Mouse (Mus musculus) CH12.LX (cell line): ENCODE data around the gene Ephx1. TPM values are rescaled to one million over a fixed set of nuclear protein-coding genes. Genes with fewer than 3 reads are reported as not detected.

ENCODE experiments used
- DNase-seq: peaks from one replicate; pipeline ENCODE4 v3.0.0-alpha.2; 2013; ENCODE audit errors: extremely low read depth
- H3K27ac ChIP-seq: 2 replicates; pipeline ENCODE4 v1.5.1; 2012; ENCODE audit warnings: low read depth, mild to moderate bottlenecking, control low read depth, moderate library complexity; ENCODE audit not compliant: insufficient read depth
- H3K27me3 ChIP-seq: replicated peaks from 2 replicates; pipeline ENCODE3; 2012; ENCODE audit warnings: inconsistent platforms
- H3K36me3 ChIP-seq, 2 experiments: replicated peaks in 1 of 2; 2 replicates each; pipeline versions ENCODE3 to v1.6.1; 2012; ENCODE audit warnings: inconsistent platforms in 1 of 2, low read length in 1 of 2, mild to moderate bottlenecking in 1 of 2, mixed read lengths in 1 of 2, moderate library complexity in 1 of 2; ENCODE audit not compliant: control insufficient read depth in 1 of 2, insufficient read depth in 1 of 2
- H3K4me1 ChIP-seq, 2 experiments: 2 replicates each; pipeline ENCODE4 v1.6.1; 2012; ENCODE audit warnings: inconsistent platforms in 1 of 2, moderate library complexity in 1 of 2; ENCODE audit not compliant: insufficient read depth in 2 of 2, control insufficient read depth in 1 of 2
- H3K4me2 ChIP-seq: 2 replicates; pipeline ENCODE4 v1.6.1; 2012; ENCODE audit warnings: low read depth, mild to moderate bottlenecking, control low read depth; ENCODE audit not compliant: poor library complexity, insufficient read depth, severe bottlenecking
- H3K4me3 ChIP-seq, 3 experiments: fragments of 150-350 bp in 1 of 3; sonication (generic) in 1 of 3; replicated peaks in 1 of 3; 2 replicates each; pipeline versions ENCODE3 to v1.5.1; 2011 to 2012; ENCODE audit warnings: low read depth in 2 of 3, low read length in 2 of 3, mild to moderate bottlenecking in 2 of 3, moderate library complexity in 2 of 3, control low read depth in 1 of 3, improper control_type of control experiment in 1 of 3, inconsistent platforms in 1 of 3, mixed read lengths in 1 of 3; ENCODE audit not compliant: poor library complexity in 1 of 3
- H3K79me2 ChIP-seq: replicated peaks from 2 replicates; pipeline ENCODE4 v1.6.1; 2012; ENCODE audit warnings: mild to moderate bottlenecking, moderate library complexity; ENCODE audit not compliant: control insufficient read depth, poor library complexity, insufficient read depth, severe bottlenecking; ENCODE audit errors: extremely low read depth
- H3K9ac ChIP-seq: 2 replicates; pipeline ENCODE4 v1.6.1; 2012; ENCODE audit warnings: low read depth, mild to moderate bottlenecking, control low read depth, moderate library complexity; ENCODE audit not compliant: insufficient read depth
- H3K9me3 ChIP-seq: replicated peaks from 2 replicates; pipeline ENCODE3; 2012; ENCODE audit warnings: low read length, inconsistent platforms, mixed read lengths
- CHD1 ChIP-seq: IDR thresholded peaks from 2 replicates; pipeline ENCODE4 v1.6.1; 2012; ENCODE audit warnings: low read depth, low read length, improper control_type of control experiment, inconsistent platforms
- E2F4 ChIP-seq: IDR thresholded peaks from 2 replicates; pipeline ENCODE4 v1.6.1; 2011; ENCODE audit warnings: low read depth, low read length, improper control_type of control experiment; ENCODE audit not compliant: insufficient replicate concordance
- ELF1 ChIP-seq: IDR thresholded peaks from 2 replicates; pipeline ENCODE4 v1.6.1; 2014; ENCODE audit warnings: low read depth, mild to moderate bottlenecking, inconsistent platforms, low read length, improper control_type of control experiment
- ETS1 ChIP-seq: conservative IDR thresholded peaks from 2 replicates; pipeline ENCODE4 v1.6.1; 2012; ENCODE audit warnings: low read depth, mild to moderate bottlenecking, inconsistent platforms, low read length, improper control_type of control experiment, moderate library complexity
- GABPA ChIP-seq: IDR thresholded peaks from 2 replicates; pipeline ENCODE4 v1.6.1; 2012; ENCODE audit warnings: low read depth, low read length, improper control_type of control experiment, inconsistent platforms; ENCODE audit not compliant: insufficient replicate concordance
- HCFC1 ChIP-seq: IDR thresholded peaks from 2 replicates; pipeline ENCODE4 v1.6.1; 2012; ENCODE audit warnings: low read depth, mild to moderate bottlenecking, inconsistent platforms, low read length, improper control_type of control experiment
- JUND ChIP-seq: conservative IDR thresholded peaks from 2 replicates; pipeline ENCODE4 v1.6.1; 2011; ENCODE audit warnings: low read depth, low read length, improper control_type of control experiment
- MAFK ChIP-seq: IDR thresholded peaks from 2 replicates; pipeline ENCODE4 v1.6.1; 2011; ENCODE audit warnings: low read length, improper control_type of control experiment; ENCODE audit not compliant: insufficient replicate concordance
- MAX ChIP-seq: IDR thresholded peaks from 2 replicates; pipeline ENCODE4 v1.6.1; 2011; ENCODE audit warnings: low read length, improper control_type of control experiment
- MEF2A ChIP-seq: IDR thresholded peaks from 2 replicates; pipeline ENCODE4 v1.6.1; 2014; ENCODE audit warnings: low read depth, mild to moderate bottlenecking, inconsistent platforms, low read length, improper control_type of control experiment, borderline replicate concordance
- NELFE ChIP-seq: IDR thresholded peaks from 2 replicates; pipeline ENCODE4 v1.6.1; 2011; ENCODE audit warnings: low read depth, low read length, improper control_type of control experiment
- NRF1 ChIP-seq: IDR thresholded peaks from 2 replicates; pipeline ENCODE4 v1.6.1; 2014; ENCODE audit warnings: low read depth, mild to moderate bottlenecking, inconsistent platforms, low read length, improper control_type of control experiment, moderate library complexity
- PAX5 ChIP-seq: IDR thresholded peaks from 2 replicates; pipeline ENCODE4 v1.6.1; 2012; ENCODE audit warnings: low read length, inconsistent platforms, mixed read lengths
- POLR2A ChIP-seq: IDR thresholded peaks from 2 replicates; pipeline ENCODE4 v1.6.1; 2011; ENCODE audit warnings: low read depth, mild to moderate bottlenecking, improper control_type of control experiment, low read length
- RAD21 ChIP-seq: IDR thresholded peaks from 2 replicates; pipeline ENCODE4 v1.6.1; 2011; ENCODE audit warnings: low read depth, mild to moderate bottlenecking, low read length, improper control_type of control experiment, moderate library complexity
- SIN3A ChIP-seq: IDR thresholded peaks from 2 replicates; pipeline ENCODE4 v1.6.1; 2012; ENCODE audit warnings: low read length, improper control_type of control experiment, inconsistent platforms
- SMC3 ChIP-seq: IDR thresholded peaks from 2 replicates; pipeline ENCODE4 v1.6.1; 2011; ENCODE audit warnings: low read depth, low read length, improper control_type of control experiment
- TCF12 ChIP-seq: IDR thresholded peaks from 2 replicates; pipeline ENCODE4 v1.6.1; 2014; ENCODE audit warnings: low read depth, mild to moderate bottlenecking, inconsistent platforms, low read length, improper control_type of control experiment
- UBTF ChIP-seq: IDR thresholded peaks from 2 replicates; pipeline ENCODE4 v1.6.1; 2012; ENCODE audit warnings: low read depth, mild to moderate bottlenecking, inconsistent platforms, low read length, improper control_type of control experiment, moderate library complexity
- USF1 ChIP-seq: IDR thresholded peaks from 2 replicates; pipeline ENCODE4 v1.6.1; 2014; ENCODE audit warnings: low read depth, mild to moderate bottlenecking, inconsistent platforms, low read length, improper control_type of control experiment
- USF2 ChIP-seq: conservative IDR thresholded peaks from 2 replicates; pipeline ENCODE4 v1.6.1; 2011; ENCODE audit warnings: low read depth, low read length, improper control_type of control experiment
- ZC3H11A ChIP-seq: IDR thresholded peaks from 2 replicates; pipeline ENCODE4 v1.6.1; 2012; ENCODE audit warnings: low read depth, mild to moderate bottlenecking, inconsistent platforms, low read length, improper control_type of control experiment
- ZKSCAN1 ChIP-seq: IDR thresholded peaks from 2 replicates; pipeline ENCODE4 v1.6.1; 2012; ENCODE audit warnings: low read depth, inconsistent platforms, low read length, improper control_type of control experiment, borderline replicate concordance
- dilution Hi-C: fragments of 300-500 bp; cut with MboI; formaldehyde crosslinking; loops from 2 replicates; pipeline ENCODE4 v1.14.3; 2020; ENCODE audit warnings: low sequenced_read_pairs; ENCODE audit not compliant: extremely low pct_unique_long_range_greater_than_20kb, extremely low pct_ligation_motif_present
- in situ Hi-C: fragments of 300-500 bp; cut with MboI; formaldehyde crosslinking; loops from 3 replicates; pipeline ENCODE4 v1.14.3; 2019; ENCODE audit warnings: low sequenced_read_pairs, low pct_ligation_motif_present, low pct_unique_long_range_greater_than_20kb, mixed read lengths
- polyA plus RNA-seq: library from polyadenylated mRNA; unstranded; fragments of >175 nt; gene quantifications from 2 replicates; pipeline ENCODE4 v1.2.1, GENCODE M21; 2012; ENCODE audit warnings: low read depth; ENCODE audit not compliant: insufficient read length
- total RNA-seq, 2 experiments: library from RNA; depleted of rRNA; stranded (reverse); fragments of 300-350 nt in 1 of 2; fragments of >200 nt in 1 of 2; gene quantifications; 2 replicates each; pipeline ENCODE4 v1.2.3; 2012 to 2014

Ephx1 gene
- total and polyA plus RNA-seq, 3 experiments, result 10.7 to 20.7 (median 12.0) TPM

GRCm38 (mm10) chr1:181010171-181010932 is 10.4 kb downstream of the Ephx1 start:
- TF ChIP-seq GABPA, result no peak
- TF ChIP-seq SMC3, result no peak
- TF ChIP-seq NRF1, result no peak
- TF ChIP-seq HCFC1, result no peak
- TF ChIP-seq UBTF, result no peak
- TF ChIP-seq USF2, result no peak
- no peak for TF ChIP-seq E2F4
- no peak for TF ChIP-seq JUND
- no peak for TF ChIP-seq CHD1
- TF ChIP-seq ETS1, result no peak
- no peak for TF ChIP-seq NELFE
- TF ChIP-seq USF1, result no peak
- no peak for TF ChIP-seq ZKSCAN1
- no peak for TF ChIP-seq MEF2A
- TF ChIP-seq TCF12, result no peak
- no peak for TF ChIP-seq MAX
- TF ChIP-seq PAX5, result no peak
- TF ChIP-seq SIN3A, result no peak
- TF ChIP-seq POLR2A, result no peak
- no peak for TF ChIP-seq RAD21
- peaks cover 0 to 9% of the 10 kb centered on the region in 2 experiments for H3K36me3 ChIP-seq
- H3K4me1 ChIP-seq, result peaks cover 8 to 22% of the 10 kb centered on the region in 2 experiments
- in situ Hi-C loops, result loop anchor here (25.0 kb wide), 1 partner anchor 527 kb away; no protein-coding TSS in a partner anchor
- no peaks in the 10 kb centered on the region for H3K79me2 ChIP-seq
- H3K9ac ChIP-seq, result no peak overlapping the region
- no peak overlapping the region for H3K27ac ChIP-seq
- H3K4me3 ChIP-seq, result no peak overlapping the region
- no peak for DNase-seq
- H3K9me3 ChIP-seq, result no peaks in the 10 kb centered on the region
- no peak overlapping the region for H3K4me2 ChIP-seq
- dilution Hi-C loops, result no loop called here
- H3K27me3 ChIP-seq, result no peaks in the 10 kb centered on the region

- Histone ChIP-seq H3K79me2 (no peaks in the 10 kb centered on the region), H3K36me3 (peaks cover 0 to 9% of the 10 kb centered on the region in 2 experiments), H3K4me2 (no peak overlapping the region), H3K4me1 (peaks cover 3 to 16% of the 10 kb centered on the region in 2 experiments; a peak in 3 of 4 replicates), H3K27ac (no peak overlapping the region), H3K9ac (no peak overlapping the region), H3K27me3 (no peaks in the 10 kb centered on the region), H3K4me3 (no peak overlapping the region), H3K9me3 (no peaks in the 10 kb centered on the region)
- dilution Hi-C loops, result no loop called here
- in situ Hi-C loops, result loop anchor here (25.0 kb wide), 1 partner anchor 528 kb away; no protein-coding TSS in a partner anchor
- DNase-seq, result no peak
- TF ChIP-seq MAFK (no peak), UBTF (no peak), CHD1 (no peak), ZC3H11A (no peak), ELF1 (no peak)
These were observed 10.9 kb downstream of the Ephx1 start for GRCm38 (mm10) chr1:181009754-181010153.
